Mouse (Mus musculus) G1E (cell line): ENCODE data around the gene Fxyd5.

Experiments used
- CTCF ChIP-seq: IDR thresholded peaks from 2 replicates; pipeline ENCODE4 v1.5.1; 2012; ENCODE audit warnings: low read depth, low read length, inconsistent platforms, mixed read lengths
- GATA1 ChIP-seq: IDR thresholded peaks from 2 replicates; pipeline ENCODE4 v1.6.1; 2012; ENCODE audit warnings: borderline replicate concordance, low read length, inconsistent platforms, mixed read lengths
- GATA2 ChIP-seq: IDR thresholded peaks from 2 replicates; pipeline ENCODE4 v1.6.1; 2012; ENCODE audit warnings: low read depth, low read length, inconsistent platforms, borderline replicate concordance
- POLR2AphosphoS5 ChIP-seq: IDR thresholded peaks from 2 replicates; pipeline ENCODE4 v1.6.1; 2012; ENCODE audit warnings: low read depth, low read length, inconsistent platforms; ENCODE audit not compliant: insufficient replicate concordance
- TAL1 ChIP-seq: conservative IDR thresholded peaks from 2 replicates; pipeline ENCODE4 v1.6.1; 2012; ENCODE audit warnings: low read depth, low read length, inconsistent platforms, mixed read lengths

GRCm38 (mm10) chr7:30985357-30985756, 56.9 kb downstream of the Fxyd5 start:
- TF ChIP-seq CTCF (no peak), GATA2 (no peak), TAL1 (no peak), POLR2AphosphoS5 (no peak), GATA1 (no peak)
